Mouse (Mus musculus): ENCODE measurements around the gene Creb3l4. TPM values are rescaled to one million over a fixed set of nuclear protein-coding genes. Genes with fewer than 3 reads are reported as not detected.
A peak's percentile ranks its signal among the peaks of the same experiment; 100 is the strongest.
"Not testable (repeated sequence)": the region's sequence is repeated elsewhere in the genome, so short reads cannot be mapped to it uniquely, and the experiment has no call there.

Gene Creb3l4
- total RNA-seq, 2 experiments from 2014 or later = 0.40 TPM; not detected in 1

DNA sequence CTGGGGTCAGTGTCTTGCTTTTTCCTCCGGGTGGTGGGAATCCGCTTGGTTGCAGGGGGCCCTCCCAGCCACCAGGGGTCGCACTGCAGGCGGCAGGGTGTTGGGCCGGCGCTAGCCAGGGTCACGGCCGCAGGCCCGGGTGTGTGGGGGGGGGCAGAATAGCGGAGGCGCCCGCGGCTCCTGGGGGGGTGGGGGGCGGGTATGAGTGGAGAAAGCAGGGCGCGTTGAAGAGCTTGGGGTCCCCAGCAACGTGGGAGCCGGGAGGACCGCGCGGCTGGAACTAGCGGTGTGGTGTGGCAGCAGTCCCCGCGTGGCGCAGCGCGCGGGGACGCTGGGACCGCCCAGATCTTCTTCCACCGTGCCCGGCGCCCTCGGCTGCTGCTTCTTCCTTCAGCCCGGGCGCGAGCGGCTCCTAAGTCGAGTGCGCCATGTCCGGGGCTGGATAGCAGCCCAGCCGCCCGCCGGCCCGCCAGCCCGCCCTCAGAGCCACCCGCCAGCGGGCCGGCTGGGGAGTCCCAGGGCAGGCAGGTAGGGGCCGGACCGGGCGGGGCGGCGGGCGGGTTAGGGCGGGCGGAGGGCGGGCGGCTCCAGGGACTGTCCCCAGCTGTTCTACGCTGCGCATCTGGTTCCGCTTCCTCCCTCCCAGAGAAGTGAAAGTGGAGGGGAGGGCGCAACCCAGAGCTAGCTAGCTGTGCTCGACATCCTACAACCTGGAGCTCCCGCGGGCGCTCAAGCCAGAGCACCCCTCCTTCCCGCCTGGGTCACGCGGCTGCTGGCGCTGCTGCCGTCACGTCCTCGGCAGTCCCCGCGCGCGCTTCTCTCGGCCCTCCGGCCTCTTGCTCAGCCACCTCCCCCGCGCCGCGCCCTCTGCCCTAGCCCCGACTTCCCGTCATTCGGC, 22.0 kb upstream of the Creb3l4 start, which contains the start of gene Dennd4b:
Gene Dennd4b, plus strand, starts transcription at position 152 of the 898 bp plus-strand sequence.
- peak; percentile 87 to 95 for DNase-seq (ENCODE audit: low spot score in 2 of 2)

DNA sequence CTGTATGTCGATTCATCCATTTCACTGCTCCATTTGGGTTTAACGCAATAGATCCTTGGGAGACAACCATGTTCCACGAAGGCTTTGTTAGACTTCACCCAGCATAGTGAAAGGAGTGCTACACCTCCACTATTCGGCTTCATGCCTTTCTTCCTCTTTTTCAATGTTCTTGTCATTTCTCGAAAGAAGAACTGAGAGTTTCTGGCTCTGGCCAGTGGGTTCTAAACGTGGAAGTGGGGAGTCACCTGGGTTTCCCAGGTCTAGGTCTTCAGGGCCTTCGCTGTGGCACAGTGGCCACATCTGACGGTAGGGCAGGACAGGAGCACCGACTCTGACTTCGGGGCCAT, 21.3 kb upstream of the Creb3l4 start:
- no peak for DNase-seq (ENCODE audit: low spot score in 2 of 2)

DNA sequence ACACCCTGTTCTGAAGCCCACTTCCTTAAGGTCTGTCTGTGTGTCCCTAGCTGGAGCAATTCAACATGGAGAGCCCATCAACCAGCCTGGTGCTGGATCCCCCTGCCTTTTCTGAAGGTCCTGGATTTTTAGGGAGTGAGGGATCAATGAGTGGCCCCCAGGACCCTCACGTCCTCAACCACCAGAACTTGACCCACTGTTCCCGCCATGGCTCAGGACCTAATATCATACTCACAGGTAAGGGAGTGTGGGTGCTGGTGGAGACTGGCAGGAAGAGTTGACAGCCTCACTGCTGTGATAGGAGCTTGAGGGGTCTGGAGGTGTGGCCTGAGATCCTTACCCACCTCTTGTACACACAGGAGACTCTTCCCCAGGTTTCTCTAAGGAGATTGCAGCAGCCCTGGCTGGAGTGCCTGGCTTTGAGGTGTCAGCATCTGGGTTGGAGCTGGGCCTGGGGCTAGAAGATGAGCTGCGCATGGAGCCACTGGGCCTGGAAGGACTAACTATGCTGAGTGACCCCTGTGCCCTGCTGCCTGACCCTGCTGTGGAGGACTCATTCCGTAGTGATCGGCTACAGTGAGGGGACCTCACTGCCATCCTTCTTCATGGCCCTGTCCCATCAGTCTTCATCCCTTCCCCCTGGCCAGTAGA, 19.9 kb upstream of the Creb3l4 start:
- DNase-seq (ENCODE audit: low spot score in 2 of 2) = no peak

DNA sequence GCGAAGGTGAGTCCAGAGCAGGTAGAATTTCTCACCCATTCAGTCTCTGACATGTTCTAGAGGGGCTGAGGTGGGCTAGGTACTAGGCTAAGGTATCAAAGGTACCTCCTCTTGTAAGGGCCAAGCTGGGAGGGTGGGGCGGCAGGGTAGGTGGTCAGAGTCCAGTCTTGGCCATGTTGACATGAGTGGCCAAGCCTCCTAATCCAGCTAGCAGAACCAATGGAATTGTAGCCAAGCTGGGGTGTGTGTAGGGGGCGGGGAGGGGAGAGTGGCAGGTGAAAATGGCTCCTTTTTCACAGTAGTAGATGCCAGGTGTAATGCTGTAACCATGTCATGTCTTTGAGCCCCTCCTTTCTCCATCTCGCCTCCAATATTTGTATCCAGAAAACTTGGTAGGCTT, 15.2 kb upstream of the Creb3l4 start:
- no peak for DNase-seq (ENCODE audit: low spot score in 2 of 2)

DNA sequence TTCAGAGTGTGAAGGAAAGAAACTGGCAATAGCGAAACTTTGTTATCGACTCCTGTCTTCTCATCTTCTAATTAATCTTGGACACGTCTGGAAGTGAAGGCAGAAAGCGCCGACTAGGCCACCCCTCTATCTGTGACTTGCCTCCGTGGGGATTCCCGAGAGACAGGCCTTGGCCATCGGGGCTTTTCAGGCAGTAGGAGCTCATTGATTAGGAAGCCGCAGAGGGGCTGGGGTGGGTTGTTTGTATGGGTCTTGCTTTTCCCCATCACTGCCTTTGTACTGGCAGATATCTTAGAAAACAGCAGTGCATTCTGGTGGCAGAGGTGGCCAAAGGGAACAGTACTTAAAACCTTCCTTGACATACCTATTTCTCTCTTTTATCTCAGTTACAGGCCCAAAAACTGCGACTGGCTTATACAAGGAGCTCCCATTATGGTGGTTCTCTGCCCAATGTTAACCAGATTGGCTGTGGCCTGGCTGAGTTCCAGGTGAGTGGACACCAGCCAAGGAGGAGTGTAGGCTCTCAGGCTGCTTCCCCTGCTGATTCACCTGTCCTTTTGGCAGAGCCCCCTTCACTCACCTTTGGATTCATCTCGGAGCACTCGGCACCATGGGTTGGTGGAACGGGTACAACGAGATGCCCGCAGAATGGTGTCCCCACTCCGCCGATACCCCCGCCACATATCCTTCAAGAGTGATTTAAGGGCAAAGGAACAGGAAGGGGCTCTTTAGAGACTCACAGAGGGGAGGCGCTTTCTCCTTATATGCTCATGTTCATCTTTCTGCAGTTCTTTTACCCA, 13.6 kb upstream of the Creb3l4 start:
- DNase-seq (ENCODE audit: low spot score in 2 of 2) = no peak

DNA sequence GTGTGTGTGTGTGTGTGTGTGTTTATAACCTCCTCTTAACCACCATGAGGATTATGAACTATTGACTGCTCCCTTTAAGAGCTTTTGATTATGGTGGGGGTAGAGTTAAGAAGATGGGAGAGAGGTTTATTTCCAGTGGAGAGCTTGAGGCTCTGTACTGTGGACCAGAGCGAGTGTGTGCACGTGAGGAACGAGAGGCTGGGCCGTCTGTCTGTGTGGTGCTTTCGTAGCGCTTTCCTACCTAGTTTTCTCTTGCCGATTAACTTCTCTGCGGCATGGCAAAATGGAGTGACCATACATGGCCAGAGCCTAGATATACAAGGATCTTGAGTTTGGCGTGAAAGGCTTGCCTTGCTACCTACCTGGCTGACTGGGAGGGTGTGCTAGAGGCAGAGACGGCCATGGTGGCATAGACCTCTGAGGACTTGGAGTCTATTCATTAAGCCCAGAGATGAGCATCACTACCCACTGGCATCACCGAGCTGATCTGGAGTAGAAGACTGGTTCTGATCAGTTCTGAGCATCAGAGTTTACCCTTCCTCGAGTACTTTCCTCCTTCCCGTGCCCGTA, 12.6 kb upstream of the Creb3l4 start:
- no peak for DNase-seq (ENCODE audit: low spot score in 2 of 2)

DNA sequence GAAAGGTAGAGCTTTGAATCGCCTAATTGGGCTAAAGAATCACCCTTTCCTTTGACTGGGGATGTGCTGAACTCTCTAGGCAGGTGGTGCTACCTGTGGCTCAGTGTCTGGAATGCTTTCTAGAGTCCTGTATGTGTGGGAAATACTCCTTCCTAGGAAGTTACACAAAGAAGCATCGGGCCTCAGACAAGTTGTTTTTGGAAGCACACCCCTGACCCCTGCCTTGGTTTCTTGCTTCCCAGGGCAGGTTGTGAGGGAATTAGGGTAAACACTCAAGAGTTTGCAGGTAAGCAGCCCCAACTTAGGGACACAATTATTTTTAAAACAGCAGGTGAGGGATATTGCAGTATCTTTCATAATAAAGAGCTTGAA, 11.9 kb upstream of the Creb3l4 start:
- DNase-seq (ENCODE audit: low spot score in 2 of 2) = no peak

DNA sequence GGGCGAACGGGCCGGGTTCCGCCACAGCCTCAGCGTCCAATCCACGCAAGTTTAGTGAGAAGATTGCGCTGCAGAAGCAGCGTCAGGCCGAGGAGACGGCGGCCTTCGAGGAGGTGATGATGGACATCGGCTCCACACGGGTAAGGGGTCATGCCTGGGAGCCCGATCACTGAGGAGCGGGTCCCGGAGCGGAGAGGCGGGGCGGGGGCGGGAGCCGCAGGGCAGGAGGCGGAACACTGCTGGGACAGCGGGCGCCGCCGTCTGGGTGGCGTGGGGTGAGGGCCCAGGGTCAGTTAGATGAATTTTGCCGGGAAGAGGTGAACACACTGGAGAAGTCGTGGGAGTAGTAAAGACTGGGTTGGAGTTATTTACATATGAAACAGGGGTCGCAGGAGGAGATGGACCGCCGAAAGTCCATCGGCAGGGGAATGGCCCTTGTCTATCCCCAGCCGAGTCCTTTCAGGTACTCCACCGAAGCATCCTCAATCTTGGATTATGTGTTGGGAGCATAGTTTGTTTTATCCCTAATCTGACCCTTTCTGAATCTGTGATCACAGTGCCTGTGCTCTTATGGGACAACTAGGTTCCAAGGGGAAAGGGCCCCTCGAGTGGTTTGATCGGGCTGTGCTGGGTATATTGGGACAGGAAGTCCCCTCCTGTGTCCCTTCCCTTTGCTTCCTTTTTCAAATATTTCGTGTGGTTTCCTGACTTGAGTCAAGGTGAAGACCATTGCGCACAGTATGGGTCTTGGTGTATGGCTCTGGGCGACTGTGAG, 11.3 kb upstream of the Creb3l4 start:
- no peak for DNase-seq (ENCODE audit: low spot score in 2 of 2)

DNA sequence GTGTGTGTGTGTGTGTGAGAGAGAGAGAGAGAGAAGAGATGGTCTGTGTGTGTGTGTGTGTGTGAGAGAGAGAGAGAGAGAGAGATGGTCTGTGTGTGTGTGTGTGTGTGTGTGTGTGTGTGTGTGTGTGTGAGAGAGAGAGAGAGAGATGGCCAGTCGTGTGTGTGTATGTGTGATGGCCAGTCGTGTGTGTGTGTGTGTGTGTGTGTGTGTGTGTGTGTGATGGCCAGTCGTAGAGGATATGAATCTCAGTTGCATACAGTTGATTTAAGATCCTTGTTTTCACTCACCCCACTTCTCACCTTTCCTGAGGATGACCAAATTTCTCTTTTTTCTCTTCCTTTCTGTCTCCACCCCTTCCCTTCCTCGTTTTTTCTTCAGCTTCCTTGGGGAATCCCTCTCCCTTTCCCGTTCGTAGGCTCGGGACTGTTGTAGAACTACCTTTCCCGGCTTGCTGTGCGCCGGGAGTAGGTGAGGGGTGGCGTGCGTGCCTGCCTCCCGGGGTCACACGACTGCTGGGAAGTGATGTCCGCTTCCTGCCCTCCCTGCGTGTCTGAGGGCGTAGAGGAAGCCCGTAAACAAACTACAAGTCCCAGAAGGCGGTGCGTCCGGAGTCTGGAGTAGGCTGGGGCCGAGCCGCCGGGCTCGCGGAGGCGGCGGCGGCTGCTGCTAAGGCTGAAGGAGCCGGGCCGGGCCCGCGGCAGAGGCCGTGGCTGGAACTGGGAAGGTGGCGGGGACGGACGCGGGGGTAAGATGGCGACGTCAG, 10.5 kb upstream of the Creb3l4 start, which contains the start of gene Crtc2:
Gene Crtc2, plus strand, starts transcription at position 511 of the 766 bp plus-strand sequence.
- peak; percentile 96 to 98 for DNase-seq (ENCODE audit: low spot score in 2 of 2)

DNA sequence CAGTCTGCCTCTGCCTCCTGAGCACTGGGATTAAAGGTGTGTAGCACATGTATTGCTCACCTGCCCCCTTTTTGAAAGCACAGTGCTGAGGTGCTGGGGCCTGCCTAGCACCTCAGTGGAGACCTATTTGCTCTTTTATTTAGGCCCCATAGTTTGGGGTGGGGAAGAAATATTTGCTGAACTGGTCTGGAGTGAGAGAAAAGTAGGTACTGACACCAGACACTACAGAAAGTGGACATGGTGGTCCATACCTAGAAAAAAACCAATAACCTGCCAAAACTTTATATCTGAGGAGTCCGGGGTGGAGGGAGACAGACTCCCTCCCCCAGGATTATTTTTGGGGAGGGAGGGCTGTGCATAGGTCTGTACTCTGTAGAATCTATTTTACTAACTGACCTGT, 9.9 kb upstream of the Creb3l4 start:
- DNase-seq (ENCODE audit: low spot score in 2 of 2) = not testable (repeated sequence)

DNA sequence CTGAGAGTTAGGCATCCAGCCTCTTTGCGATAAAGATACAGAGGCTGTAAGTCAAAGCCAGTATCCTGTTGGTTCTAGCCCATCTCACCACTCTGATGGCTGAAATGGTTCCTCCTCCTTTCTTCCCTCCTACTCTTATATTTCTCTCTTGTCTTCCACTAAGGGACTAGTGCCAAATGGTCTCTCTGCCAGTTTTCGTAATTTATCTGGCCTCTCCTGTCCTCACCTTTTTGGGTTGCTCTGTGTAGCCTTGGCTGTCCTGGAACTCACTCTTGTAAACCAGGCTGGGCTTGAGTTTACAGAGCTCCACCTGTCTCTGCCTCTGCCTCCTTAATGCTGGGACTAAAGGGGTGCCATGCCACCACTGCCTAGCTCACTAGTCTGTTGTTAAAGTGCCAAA, 9.3 kb upstream of the Creb3l4 start:
- DNase-seq (ENCODE audit: low spot score in 2 of 2) = not testable (repeated sequence)

DNA sequence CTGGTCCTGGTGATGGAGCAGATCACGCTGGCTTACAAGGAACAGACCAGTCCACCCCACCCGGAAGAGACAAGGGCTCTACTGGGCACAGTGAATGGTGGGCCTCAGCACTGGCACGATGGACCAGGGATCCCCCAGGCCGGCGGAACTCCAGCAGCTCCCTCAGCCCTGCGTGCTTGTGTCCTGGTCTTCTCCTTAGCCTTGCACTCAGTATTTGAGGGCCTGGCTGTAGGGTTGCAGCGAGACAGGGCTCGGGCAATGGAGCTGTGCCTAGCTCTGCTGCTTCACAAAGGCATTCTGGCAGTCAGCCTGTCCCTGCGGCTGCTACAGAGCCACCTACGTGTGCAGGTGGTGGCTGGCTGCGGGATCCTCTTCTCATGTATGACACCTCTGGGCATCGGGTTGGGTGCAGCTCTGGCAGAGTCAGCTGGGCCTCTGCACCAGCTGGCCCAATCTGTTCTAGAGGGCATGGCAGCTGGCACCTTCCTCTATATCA, 8.5 kb upstream of the Creb3l4 start:
- DNase-seq (ENCODE audit: low spot score in 2 of 2) = not testable (repeated sequence)

DNA sequence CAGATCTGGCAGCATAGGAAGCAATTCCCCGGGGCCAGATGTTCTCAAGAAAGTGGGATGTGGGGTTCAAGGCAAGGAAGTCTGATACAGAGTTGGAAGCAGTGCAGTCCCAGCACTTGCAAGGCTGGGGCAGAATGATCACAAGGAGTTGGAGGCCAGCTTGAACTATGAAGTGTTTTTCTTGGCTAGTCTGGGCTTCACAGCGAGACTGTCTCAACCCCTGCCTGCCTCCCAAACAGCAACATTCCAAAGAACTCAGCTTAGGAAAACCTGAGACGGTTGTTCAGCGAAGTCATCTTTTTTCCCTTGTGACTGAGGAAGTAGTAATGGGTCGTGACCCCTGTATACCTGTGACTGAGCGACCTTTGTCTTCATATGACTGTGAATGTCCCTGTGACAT, 7.5 kb upstream of the Creb3l4 start:
- no peak for DNase-seq (ENCODE audit: low spot score in 2 of 2)

DNA sequence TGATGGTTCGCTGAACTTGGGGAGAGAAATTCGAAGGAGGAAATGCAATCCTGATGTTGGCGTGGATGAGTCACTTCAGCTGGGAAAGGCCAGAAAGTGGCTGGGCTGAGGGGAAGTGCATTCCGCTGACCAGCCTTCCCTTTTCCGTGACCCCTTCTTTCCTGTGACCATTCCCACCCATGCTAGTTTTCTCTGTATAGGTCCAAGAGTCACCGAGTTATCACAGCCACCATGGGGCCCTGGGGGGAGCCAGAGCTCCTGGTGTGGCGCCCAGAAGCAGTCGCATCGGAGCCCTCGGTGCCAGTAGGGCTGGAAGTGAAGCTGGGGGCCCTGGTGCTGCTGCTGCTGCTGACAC, 5.4 kb upstream of the Creb3l4 start:
- no peak for DNase-seq (ENCODE audit: low spot score in 2 of 2)

DNA sequence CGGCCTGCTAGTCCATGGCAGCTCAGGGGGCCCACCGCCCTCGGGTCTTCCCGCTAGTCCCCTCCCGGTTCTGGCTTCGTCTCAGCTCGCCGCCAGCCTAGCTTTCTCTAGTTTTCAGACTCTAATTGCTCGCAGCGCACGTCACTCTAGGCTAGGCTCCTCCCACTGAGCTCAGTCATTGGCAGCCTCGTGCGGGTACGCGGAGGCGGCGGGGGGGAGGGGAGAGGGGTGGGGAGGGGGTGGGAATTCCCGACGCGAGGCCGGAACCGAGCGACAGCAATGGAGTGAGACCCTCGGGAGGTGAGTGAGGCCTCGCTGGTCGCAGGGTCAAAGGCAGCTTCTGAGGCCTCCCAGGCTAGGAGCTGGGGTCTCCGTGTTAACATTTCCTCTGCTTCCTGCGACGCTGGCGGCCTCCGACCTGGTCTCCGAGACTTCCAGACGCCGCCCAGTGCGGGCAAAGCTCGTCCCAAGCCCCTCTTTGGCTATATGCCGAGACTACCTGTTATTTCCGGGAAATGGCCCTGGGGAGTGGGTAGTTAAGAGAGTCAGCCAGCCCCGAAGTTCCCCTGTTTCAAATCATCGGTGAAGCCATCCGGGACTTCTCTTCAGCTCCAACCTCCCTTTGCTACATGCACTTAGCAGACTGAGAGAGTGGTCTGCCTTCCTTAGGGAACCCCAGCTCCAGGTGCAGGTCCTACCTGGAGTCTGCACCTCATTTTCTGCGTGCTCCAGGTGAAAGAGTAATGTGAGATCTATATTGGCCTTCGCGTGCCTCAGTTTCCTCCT, 4.8 kb upstream of the Creb3l4 start, which contains the start of gene Slc39a1:
Gene Slc39a1, plus strand, starts transcription at position 213 of the 786 bp plus-strand sequence.
- DNase-seq (ENCODE audit: low spot score in 2 of 2) = peak; percentile 88 to 91

DNA sequence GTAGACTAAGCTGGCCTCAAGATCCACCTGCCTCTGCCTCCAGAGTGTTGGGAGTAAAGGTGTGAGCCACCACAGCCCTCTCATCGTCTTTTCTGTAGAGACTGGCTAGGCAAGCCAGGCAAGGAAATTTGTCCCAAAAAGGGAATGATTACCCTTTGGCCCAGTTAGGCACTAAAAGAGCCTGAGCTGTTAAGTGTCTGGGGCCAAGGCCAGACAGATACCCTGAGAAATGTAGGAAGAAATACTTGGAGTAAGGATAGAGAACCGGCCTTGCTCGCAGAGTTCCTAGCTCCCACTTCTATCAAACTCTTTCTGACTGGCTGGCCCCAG, 4.3 kb upstream of the Creb3l4 start:
- no peak for DNase-seq (ENCODE audit: low spot score in 2 of 2)

DNA sequence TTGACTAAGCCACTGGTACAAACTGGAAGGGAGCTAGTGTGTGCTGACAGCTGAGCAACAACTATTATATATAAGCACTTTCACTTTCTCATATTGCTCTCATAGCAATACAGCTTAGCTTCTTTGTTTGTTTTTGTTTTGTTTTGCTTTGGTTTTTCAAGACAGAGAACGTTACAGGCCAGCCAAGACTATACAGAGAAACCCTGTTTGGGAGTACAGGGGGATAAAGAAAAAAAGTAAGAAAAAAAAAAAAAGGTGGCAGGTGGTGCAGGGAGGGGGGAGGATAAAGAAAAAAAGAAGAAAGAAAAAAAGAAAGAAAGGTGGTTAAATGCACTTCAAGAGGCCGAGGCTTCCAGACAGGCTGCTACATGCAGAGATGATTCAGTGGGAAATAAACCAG, 2.1 kb upstream of the Creb3l4 start:
- no peak for DNase-seq (ENCODE audit: low spot score in 2 of 2)

DNA sequence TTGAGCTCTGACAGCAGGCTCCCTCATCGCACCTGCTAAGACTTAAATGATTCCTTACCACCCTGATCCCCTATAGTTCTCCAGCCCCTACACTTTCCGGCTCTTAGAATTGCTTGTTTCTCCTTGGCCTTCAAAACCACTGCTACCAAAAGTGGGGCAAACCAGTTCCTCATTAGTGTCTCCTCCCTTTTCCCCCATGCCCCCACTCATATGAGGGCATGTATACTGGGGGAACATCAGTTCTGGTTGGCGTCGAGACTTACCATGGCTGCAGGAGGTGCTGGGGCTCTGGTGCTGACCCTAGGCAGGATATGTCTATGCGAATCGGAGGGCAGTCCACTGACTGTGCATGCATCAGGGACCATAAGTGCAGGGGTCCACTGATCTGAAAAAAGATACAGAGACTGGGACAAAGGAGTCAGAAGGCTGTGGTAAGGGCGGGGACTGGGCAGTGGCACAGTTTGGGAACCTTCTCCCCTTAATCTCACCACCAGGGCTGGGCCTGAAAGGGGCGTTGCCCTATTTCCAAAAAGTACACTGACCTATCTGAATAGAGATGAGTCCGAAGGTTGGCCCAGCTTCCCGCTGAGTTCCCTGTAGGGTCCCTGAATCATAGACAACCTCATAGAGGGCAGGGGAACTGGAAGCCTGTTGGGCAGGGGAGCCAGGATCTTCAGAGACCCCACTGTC, 1.5 kb downstream of the Creb3l4 start:
- no peak for DNase-seq (ENCODE audit: low spot score in 2 of 2)
